Mouse (Mus musculus) G1E (cell line): ENCODE data around the gene Rabl6. TPM values are rescaled to one million over a fixed set of nuclear protein-coding genes. Genes with fewer than 3 reads are reported as not detected.
A peak's percentile ranks its signal among the peaks of the same experiment; 100 is the strongest.

ENCODE experiments used
- ATAC-seq: 2 replicates; pipeline ENCODE4 v1.8.0; 2016; ENCODE audit warnings: mild to moderate bottlenecking; ENCODE audit not compliant: insufficient number of reproducible peaks, poor library complexity, low FRiP score, severe bottlenecking; ENCODE audit errors: extremely low read depth
- DNase-seq: peaks from one replicate; pipeline ENCODE4 v3.0.0; 2012; ENCODE audit warnings: low spot score
- H3K27me3 ChIP-seq: 2 replicates; pipeline ENCODE4 v1.6.1; 2012; ENCODE audit warnings: mild to moderate bottlenecking, low read length, inconsistent platforms; ENCODE audit not compliant: insufficient read depth
- H3K36me3 ChIP-seq: replicated peaks from 2 replicates; pipeline ENCODE3; 2012; ENCODE audit warnings: mild to moderate bottlenecking, inconsistent platforms
- H3K4me1 ChIP-seq: 2 replicates; pipeline ENCODE4 v1.6.1; 2012; ENCODE audit warnings: low read depth, low read length, inconsistent platforms, mixed read lengths; ENCODE audit not compliant: insufficient read depth
- H3K4me3 ChIP-seq: 2 replicates; pipeline ENCODE4 v1.5.1; 2012; ENCODE audit warnings: low read depth, mild to moderate bottlenecking, inconsistent platforms, low read length, moderate library complexity, mixed read lengths
- H3K9me3 ChIP-seq: replicated peaks from 2 replicates; pipeline ENCODE4 v1.6.1; 2012; ENCODE audit warnings: inconsistent platforms
- CTCF ChIP-seq: IDR thresholded peaks from 2 replicates; pipeline ENCODE4 v1.5.1; 2012; ENCODE audit warnings: low read depth, low read length, inconsistent platforms, mixed read lengths
- GATA1 ChIP-seq: IDR thresholded peaks from 2 replicates; pipeline ENCODE4 v1.6.1; 2012; ENCODE audit warnings: borderline replicate concordance, low read length, inconsistent platforms, mixed read lengths
- GATA2 ChIP-seq: IDR thresholded peaks from 2 replicates; pipeline ENCODE4 v1.6.1; 2012; ENCODE audit warnings: low read depth, low read length, inconsistent platforms, borderline replicate concordance
- POLR2AphosphoS5 ChIP-seq: IDR thresholded peaks from 2 replicates; pipeline ENCODE4 v1.6.1; 2012; ENCODE audit warnings: low read depth, low read length, inconsistent platforms; ENCODE audit not compliant: insufficient replicate concordance
- TAL1 ChIP-seq: conservative IDR thresholded peaks from 2 replicates; pipeline ENCODE4 v1.6.1; 2012; ENCODE audit warnings: low read depth, low read length, inconsistent platforms, mixed read lengths
- polyA plus RNA-seq: library from polyadenylated mRNA; stranded (reverse); fragments of >175 nt; gene quantifications from 2 replicates; pipeline ENCODE4 v1.2.3, GENCODE M21; 2012
- total RNA-seq, 2 experiments: library from RNA; stranded (forward) in 1 of 2; stranded (reverse) in 1 of 2; fragments of 200-1000 nt in 1 of 2; fragments of >200 nt in 1 of 2; fragmentation: Nextera tagmentation in 1 of 2; gene quantifications; 2 replicates each; pipeline ENCODE4 v1.2.3; 2014 to 2017

Rabl6 gene
- total and polyA plus RNA-seq, 3 experiments, result 41.5 to 82.4 (median 74.9) TPM

DNA sequence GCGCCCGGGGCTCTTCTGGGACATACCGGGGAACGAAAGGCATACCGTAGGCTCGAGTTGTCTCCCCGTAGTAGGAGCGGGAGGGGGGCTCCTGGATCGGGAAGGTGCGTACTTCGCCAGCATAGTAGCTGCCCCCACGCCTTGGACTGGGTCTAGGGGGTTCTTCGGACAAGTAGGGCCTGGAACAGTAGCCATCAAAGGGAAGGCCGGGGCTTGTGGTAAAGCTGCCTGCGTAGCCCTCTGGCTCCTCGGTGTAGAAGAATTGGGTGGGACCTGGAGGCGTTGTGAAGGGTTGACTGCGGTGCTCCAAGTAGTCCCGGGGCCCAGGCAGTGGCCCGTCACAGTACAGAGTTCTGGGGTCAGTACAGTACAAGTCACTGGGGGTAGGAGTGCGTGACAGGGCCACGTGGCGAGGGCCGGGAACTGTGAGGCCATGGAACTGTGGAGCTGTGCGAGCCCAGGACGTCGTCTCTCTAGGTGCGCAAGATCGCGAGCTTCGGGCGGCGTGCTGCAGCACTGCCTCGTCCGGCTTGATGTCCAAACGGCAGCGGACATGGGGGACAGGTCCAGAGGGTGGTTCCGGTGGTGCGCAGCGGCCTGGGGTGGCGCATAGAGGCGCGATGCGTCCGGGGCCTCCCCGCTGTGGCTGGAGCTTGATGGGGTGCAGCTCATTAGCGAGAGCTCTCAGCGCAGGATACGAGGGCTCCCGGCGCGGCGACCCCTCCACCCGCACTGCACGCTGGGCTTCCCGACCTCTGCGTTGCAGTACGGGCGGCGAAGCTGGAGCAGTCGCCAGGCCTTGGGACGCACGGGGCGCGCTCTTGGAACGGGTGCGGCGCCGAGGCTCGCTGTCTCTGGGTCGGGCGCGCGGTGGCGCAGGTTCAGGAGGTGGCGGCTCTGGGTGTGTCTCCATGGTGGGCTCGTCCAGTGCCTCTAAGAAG is 29.3 kb downstream of the Rabl6 start:
- Histone ChIP-seq H3K27me3 (peaks cover 4% of the 10 kb centered on the region; the same call in 1 of the 2 replicates), H3K4me3 (peak overlapping the region; percentile 58; the same call in 1 of the 2 replicates), H3K36me3 (peaks cover 23% of the 10 kb centered on the region), H3K4me1 (peaks cover 45% of the 10 kb centered on the region), H3K9me3 (peaks cover 54% of the 10 kb centered on the region)
- ATAC-seq (no peak), DNase-seq (no peak)
- TF ChIP-seq POLR2AphosphoS5 (no peak), CTCF (no peak), GATA2 (no peak), GATA1 (no peak)

DNA sequence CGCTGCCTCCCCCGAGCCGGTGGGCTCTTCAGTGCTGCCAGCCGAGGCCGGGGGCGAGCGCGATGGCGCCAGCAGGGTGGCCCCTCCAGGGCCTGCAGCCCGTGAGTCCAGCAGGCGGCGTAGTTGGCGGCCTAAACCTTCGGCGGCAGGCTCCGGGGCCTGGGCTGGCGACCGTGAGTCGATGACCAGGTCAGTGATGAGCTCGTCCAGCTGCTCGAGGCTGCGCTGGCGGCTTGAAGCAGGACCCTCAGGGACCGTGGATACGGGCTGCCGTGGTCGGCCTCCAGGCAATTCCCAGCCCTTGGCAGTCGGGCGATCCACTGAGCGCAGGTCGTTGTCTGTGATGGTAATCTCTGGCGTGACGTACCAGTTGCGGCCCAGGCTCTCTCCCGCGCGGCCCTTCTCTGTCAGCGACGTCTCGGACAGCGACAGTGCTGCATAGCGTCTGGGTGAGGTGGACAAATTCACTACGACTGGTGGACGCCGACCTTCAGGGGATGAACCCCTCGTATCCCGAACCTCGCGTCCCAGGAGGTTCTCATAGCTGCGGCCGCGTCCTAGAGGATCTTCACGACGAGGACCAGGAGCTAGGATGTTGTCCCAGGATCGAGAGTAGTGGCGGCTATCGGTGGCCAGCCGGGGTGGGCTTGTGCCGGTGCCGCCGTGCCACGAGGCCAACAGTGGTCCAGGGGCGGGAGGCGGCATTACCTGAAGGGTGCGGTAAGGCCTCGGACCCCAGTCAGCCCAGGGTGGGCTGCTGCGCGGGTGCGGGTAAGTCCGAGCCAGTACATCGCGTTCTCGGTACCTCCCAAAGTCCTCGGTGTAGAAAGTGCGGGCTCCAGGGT is 30.1 kb downstream of the Rabl6 start:
- Histone ChIP-seq H3K9me3 (peaks cover 54% of the 10 kb centered on the region), H3K4me1 (peaks cover 51% of the 10 kb centered on the region), H3K36me3 (peaks cover 17% of the 10 kb centered on the region), H3K27me3 (peaks cover 4% of the 10 kb centered on the region; the same call in 1 of the 2 replicates), H3K4me3 (peak overlapping the region; percentile 58; the same call in 1 of the 2 replicates)
- DNase-seq, result no peak
- ATAC-seq, result no peak
- TF ChIP-seq POLR2AphosphoS5 (no peak), GATA1 (no peak)

DNA sequence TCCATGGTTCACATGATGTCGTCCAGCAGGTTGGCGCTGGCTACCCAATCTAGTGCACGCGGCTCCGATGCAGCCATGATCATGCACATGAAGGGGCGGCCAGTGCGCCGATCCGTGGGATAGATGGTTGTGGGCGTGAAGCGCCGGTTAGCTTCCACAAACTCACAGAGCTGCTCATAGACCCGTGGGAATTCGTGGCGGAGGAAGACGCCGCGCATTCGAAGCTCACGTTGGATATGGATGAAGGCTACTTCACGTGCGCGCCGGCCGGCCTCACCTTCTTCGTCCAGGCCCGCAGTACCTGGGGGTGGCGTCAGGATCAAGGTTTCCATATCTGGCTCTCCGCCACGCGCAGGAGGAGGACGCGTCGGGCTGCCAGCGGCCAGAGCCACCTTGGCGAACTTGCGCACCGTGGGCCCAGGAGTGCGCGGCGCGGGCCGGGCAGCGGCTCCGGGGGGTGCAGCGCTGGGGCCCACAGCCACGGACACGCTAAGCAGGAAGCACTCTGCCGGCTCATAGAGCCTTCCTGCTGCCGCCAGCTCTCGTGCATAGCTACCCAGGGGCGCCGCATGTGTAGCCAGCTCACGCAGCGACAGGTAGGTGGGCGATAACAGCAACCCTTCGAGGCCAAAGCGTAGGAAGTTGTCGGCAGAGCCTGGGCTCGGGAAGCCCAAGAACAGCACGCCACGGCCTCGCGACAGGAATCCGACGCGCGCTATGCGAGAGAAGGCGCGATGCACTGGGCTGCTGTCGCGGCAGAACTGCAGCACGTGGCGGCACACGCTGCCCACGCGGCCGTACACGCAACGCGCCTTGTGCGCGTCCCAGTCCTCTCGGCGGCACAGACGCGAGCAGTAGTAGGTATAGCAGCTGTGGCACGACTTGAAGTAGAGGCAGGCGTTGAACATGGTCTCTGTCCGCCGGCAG is 31.1 kb downstream of the Rabl6 start:
- peaks cover 4% of the 10 kb centered on the region; the same call in 1 of the 2 replicates for H3K27me3 ChIP-seq
- ATAC-seq (no peak), DNase-seq (no peak)
- TF ChIP-seq POLR2AphosphoS5 (no peak), TAL1 (no peak), GATA2 (no peak), GATA1 (no peak), CTCF (no peak)
- peaks cover 50% of the 10 kb centered on the region for H3K4me1 ChIP-seq
- peak overlapping the region; percentile 58 for H3K4me3 ChIP-seq
- peaks cover 16% of the 10 kb centered on the region for H3K36me3 ChIP-seq
- H3K9me3 ChIP-seq, result peaks cover 54% of the 10 kb centered on the region

DNA sequence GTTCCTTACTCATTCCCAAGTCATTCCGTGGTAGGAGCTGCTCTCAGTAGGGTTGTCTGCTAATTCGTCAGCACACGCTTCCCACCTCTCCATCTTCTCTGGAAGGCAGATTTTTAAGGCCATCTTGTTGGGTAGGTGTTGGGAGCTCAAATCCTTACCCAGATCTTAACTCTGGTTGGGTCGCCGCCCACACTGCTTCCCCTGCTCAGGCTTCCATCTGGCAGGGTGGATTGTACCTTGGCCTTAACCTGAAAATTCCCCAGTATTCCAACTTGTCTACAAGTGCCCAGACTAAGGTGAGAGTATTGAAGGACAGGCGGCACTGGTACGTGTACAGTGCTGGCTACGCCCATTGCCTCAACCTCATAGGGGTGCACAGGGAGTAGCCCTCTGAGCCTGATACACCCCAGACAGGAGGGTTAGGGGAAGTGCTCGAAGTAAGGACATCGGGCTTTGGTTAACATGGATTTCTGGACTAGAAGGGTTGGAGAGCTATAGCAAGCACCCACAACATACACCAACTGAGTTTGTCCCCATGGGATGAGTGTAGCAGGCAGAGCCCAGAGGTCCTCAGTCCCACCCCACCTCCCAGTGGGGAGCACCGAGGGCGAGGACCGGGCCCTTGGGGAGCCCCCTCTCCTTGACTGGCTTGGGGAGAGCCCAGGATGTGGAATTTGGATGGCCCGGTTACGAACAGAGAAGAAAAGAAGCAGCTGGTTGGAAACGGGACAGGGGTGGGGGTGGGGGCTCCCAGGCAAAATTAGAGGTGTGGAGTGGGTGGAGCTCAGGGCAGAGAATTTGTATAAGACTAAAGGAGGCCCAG is 32.1 kb downstream of the Rabl6 start:
- TF ChIP-seq POLR2AphosphoS5, result no peak
- no peak for TF ChIP-seq GATA2
- TF ChIP-seq CTCF, result no peak
- no peak for TF ChIP-seq GATA1
- no peak for TF ChIP-seq TAL1
- DNase-seq (no peak), ATAC-seq (no peak)
- Histone ChIP-seq H3K36me3 (peaks cover 19% of the 10 kb centered on the region), H3K9me3 (peaks cover 54% of the 10 kb centered on the region), H3K4me1 (peaks cover 41% of the 10 kb centered on the region), H3K4me3 (peak overlapping the region; percentile 58; the same call in 1 of the 2 replicates), H3K27me3 (peaks cover 4% of the 10 kb centered on the region; the same call in 1 of the 2 replicates)

DNA sequence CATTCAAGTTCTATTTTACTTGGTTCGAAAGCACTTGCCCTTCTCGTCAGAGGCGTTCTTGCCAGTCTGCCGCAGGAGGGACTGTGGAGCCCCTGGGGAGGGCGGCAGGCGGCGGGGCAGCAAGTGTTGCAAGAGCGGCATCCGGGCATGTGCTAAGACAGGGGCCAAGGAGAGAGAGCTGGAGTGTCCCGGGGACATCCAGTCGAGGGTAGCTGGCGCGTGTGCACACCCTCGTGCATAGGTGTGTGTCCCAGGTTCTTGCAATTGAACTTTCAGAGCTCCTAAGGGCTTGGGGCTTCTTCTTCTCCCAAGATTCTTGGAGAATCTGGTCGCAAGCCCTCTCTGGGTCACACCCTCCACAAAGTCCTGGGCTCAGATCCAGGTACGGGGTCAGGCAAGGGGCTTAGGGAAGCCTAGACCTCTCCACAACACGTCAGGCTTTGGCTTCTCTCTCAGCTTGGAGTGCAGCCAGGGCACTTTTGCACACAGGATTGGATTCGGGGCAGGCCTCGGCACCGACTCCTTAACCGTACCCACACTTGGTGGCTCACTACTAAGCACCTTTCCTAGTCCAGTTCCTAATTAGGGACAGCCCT is 32.8 kb downstream of the Rabl6 start:
- peaks cover 37% of the 10 kb centered on the region for H3K4me1 ChIP-seq
- peaks cover 4% of the 10 kb centered on the region; the same call in 1 of the 2 replicates for H3K27me3 ChIP-seq
- peaks cover 53% of the 10 kb centered on the region for H3K9me3 ChIP-seq
- DNase-seq, result peak; percentile 32
- H3K36me3 ChIP-seq, result peaks cover 25% of the 10 kb centered on the region
- H3K4me3 ChIP-seq, result peak overlapping the region; percentile 72; the same call in 1 of the 2 replicates
- ATAC-seq, result no peak
- no peak for TF ChIP-seq POLR2AphosphoS5
- TF ChIP-seq CTCF, result no peak
- no peak for TF ChIP-seq GATA1
- TF ChIP-seq TAL1, result no peak
- TF ChIP-seq GATA2, result no peak
